Mouse (Mus musculus): ENCODE results near the gene Ocln.

GRCm38 (mm10) chr13:100594838-100595551 lies 42.5 kb upstream of the Ocln start:
- no peak for TF ChIP-seq CTCF (IDR thresholded peaks at IDR 0.05; ENCODE audit: extremely low read depth, insufficient read length, insufficient replicate concordance, low read depth, low read length)
- TF ChIP-seq POLR2A (IDR thresholded peaks at IDR 0.05; ENCODE audit: low read depth, low read length), result no peak

Data from small intestine, adult 2 months (tissue).